Mouse (Mus musculus): ENCODE data around the gene Gpank1.

DNA sequence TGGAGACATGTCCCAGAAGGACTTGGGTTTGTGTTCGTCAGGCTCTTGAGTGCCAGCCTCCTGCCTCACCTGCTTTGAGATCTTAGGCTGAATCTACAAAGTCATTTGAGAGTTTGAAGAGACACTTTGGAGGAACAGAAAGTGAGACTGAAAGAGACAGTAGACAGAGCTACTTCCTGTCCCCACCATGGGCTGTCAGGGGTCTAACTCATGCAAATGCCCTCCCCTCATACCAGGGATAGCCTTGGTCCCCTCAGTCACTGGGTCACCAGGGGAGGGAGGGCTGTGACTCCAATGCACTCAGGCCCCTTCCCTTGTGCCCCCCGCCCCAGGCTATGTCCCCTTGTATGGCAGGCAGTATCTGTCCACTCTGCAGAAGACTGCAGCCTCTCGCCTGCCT, 52.1 kb downstream of the Gpank1 start:
- TF ChIP-seq EP300 (IDR thresholded peaks at IDR 0.05; ENCODE audit: low read depth in 1 of 2, low read length in 2 of 2) = no peak
- no peak for TF ChIP-seq MEF2A (IDR thresholded peaks at IDR 0.05; ENCODE audit: extremely low read depth, insufficient replicate concordance, low read depth, low read length, poor library complexity, severe bottlenecking)
- no peak for TF ChIP-seq MAFK (IDR thresholded peaks at IDR 0.05; ENCODE audit: borderline replicate concordance, low read depth, low read length)
- no peak for TF ChIP-seq GABPA (IDR thresholded peaks at IDR 0.05; ENCODE audit: low read depth, low read length)
- no peak for TF ChIP-seq NRF1 (IDR thresholded peaks at IDR 0.05; ENCODE audit: insufficient read depth, low read depth, low read length, poor library complexity, severe bottlenecking)
- TF ChIP-seq CTCF (IDR thresholded peaks at IDR 0.05 in 2 of 3, conservative IDR thresholded peaks at IDR 0.05 in 1 of 3; ENCODE audit: control insufficient read depth in 1 of 3, insufficient read depth in 1 of 3, low read depth in 2 of 3, low read length in 3 of 3, poor library complexity in 1 of 3, severe bottlenecking in 1 of 3) = no peak
- no peak for TF ChIP-seq TBP (IDR thresholded peaks at IDR 0.05; ENCODE audit: low read depth, low read length)
- TF ChIP-seq POLR2A (IDR thresholded peaks at IDR 0.05; ENCODE audit: control insufficient read depth in 1 of 2, insufficient read depth in 1 of 2, low read depth in 1 of 2, low read length in 2 of 2, poor library complexity in 1 of 2) = no peak
- no peak for TF ChIP-seq ELF1 (IDR thresholded peaks at IDR 0.05; ENCODE audit: low read depth, low read length)
- no peak for TF ChIP-seq E2F4 (IDR thresholded peaks at IDR 0.05; ENCODE audit: borderline replicate concordance, low read depth, low read length)
- no peak for TF ChIP-seq POLR2AphosphoS2 (IDR thresholded peaks at IDR 0.05; ENCODE audit: low read length)
- no peak for TF ChIP-seq CHD2 (IDR thresholded peaks at IDR 0.05; ENCODE audit: low read length)
- TF ChIP-seq BHLHE40 (IDR thresholded peaks at IDR 0.05; ENCODE audit: borderline replicate concordance, low read depth, low read length) = no peak
- no peak for TF ChIP-seq ZC3H11A (IDR thresholded peaks at IDR 0.05; ENCODE audit: low read depth, low read length)
